In genomic region chr11:67577472-67577871, GRCm38 (mm10) we compare ENCODE assay signal across 21 mouse cellular contexts.
DNase-seq lines count a peak whose midpoint lies in the region; ATAC-seq and TF ChIP-seq lines count a peak whose summit lies in the region.
"Had no signal": no experiment of that assay in that cellular context is flagged by ENCODE, and none has a peak within 500 bp of the region (broad histone marks: within the 10 kb centered on the region; RNA-seq: fewer than 3 reads in every experiment).

No protein-coding gene starts in this region.

- H3K27me3 ChIP-seq in heart, embryonic 16.5 days (ENCODE audit: control insufficient read depth, insufficient read depth, low read length), result no peaks in the 10 kb centered on the region
- H3K27me3 ChIP-seq: embryonic facial prominence, embryonic 12.5 days; forebrain, embryonic 12.5 days; hindbrain, embryonic 13.5 days; midbrain, embryonic 13.5 days had no signal

- H3K9ac ChIP-seq in heart, embryonic 16.5 days (ENCODE audit: low read length), result no peak overlapping the region
- H3K9ac ChIP-seq: embryonic facial prominence, embryonic 12.5 days; forebrain, embryonic 12.5 days; hindbrain, embryonic 13.5 days; liver, postnatal 0 days; midbrain, embryonic 13.5 days had no signal

- WGBS in heart, embryonic 16.5 days, result 70% methylated on average over 5 of the region's 5 CpGs
- WGBS in macrophage (ENCODE audit: missing documents), result 75% methylated on average over 5 of the region's 5 CpGs

- H3K36me3 ChIP-seq in heart, embryonic 16.5 days (ENCODE audit: control insufficient read depth, insufficient read depth), result no peaks in the 10 kb centered on the region
- H3K36me3 ChIP-seq in macrophage (ENCODE audit: inconsistent target), result no peaks in the 10 kb centered on the region
- H3K36me3 ChIP-seq: embryonic facial prominence, embryonic 12.5 days; forebrain, embryonic 12.5 days; hindbrain, embryonic 13.5 days; midbrain, embryonic 13.5 days had no signal

- intact Hi-C loops in gastrocnemius, adult 2 months (cut with DNase I), result no loop called here
- intact Hi-C loops in heart, postnatal 36 days (cut with DNase I), result no loop called here
- intact Hi-C loops in left cerebral cortex, adult 2 months (cut with DNase I), result no loop called here
- intact Hi-C loops in left cerebral cortex, postnatal 4 days (cut with DNase I), result loop anchor here (5.0 kb wide), 1 partner anchor 105 kb away; no protein-coding TSS in a partner anchor

- no peak for TF ChIP-seq CTCF in gastrocnemius, adult 2 months (IDR thresholded peaks at IDR 0.05)
- no peak for TF ChIP-seq CTCF in left cerebral cortex, adult 2 months (IDR thresholded peaks at IDR 0.05)

- peaks cover 9% of the 10 kb centered on the region for H3K79me2 ChIP-seq in macrophage (ENCODE audit: inconsistent target)

- ATAC-seq in heart, embryonic 16.5 days (replicated peaks; ENCODE audit: extremely low read depth, insufficient read depth, low FRiP score), result no peak
- ATAC-seq: inflammation-experienced regulatory T-cells, adult 6 months; liver, postnatal 0 days; midbrain, embryonic 13.5 days had no signal

- no peaks in the 10 kb centered on the region for H3K9me3 ChIP-seq in heart, embryonic 16.5 days (replicated peaks; ENCODE audit: control insufficient read depth, low read length)
- H3K9me3 ChIP-seq: embryonic facial prominence, embryonic 12.5 days; forebrain, embryonic 12.5 days; hindbrain, embryonic 13.5 days; midbrain, embryonic 13.5 days had no signal

- no peak for DNase-seq in gastrocnemius, adult 2 months
- no peak for DNase-seq in gastrocnemius, postnatal 25 days
- DNase-seq in heart, postnatal 36 days, result no peak
- DNase-seq in left cerebral cortex, adult 2 months (ENCODE audit: extremely low spot score in 1 of 2, low spot score in 2 of 2), result no peak
- no peak for DNase-seq in left cerebral cortex, postnatal 4 days
- no peak for DNase-seq in right cerebral cortex, postnatal 36 days (ENCODE audit: low spot score in 2 of 2)
- DNase-seq: adrenal gland, adult 2 months; cerebellum, adult 18-20 months; cerebellum, postnatal 14 days; kidney, adult 18-20 months; liver, postnatal 0 days; lung, postnatal 10 days had no signal

- H3K4me1 ChIP-seq in heart, embryonic 16.5 days (ENCODE audit: control insufficient read depth, insufficient read depth, low read length), result 0 out of 2 replicates have a peak, but pooled peaks cover 7% of the 10 kb centered on the region
- H3K4me1 ChIP-seq: hindbrain, embryonic 13.5 days; midbrain, embryonic 13.5 days had no signal

- no peak overlapping the region for H3K4me2 ChIP-seq in heart, embryonic 16.5 days (ENCODE audit: low read depth, low read length)
- H3K4me2 ChIP-seq: embryonic facial prominence, embryonic 12.5 days; forebrain, embryonic 12.5 days; hindbrain, embryonic 13.5 days; liver, embryonic 11.5 days; midbrain, embryonic 13.5 days had no signal

- H3K4me3 ChIP-seq in gastrocnemius, adult 2 months, result no peak overlapping the region
- H3K4me3 ChIP-seq in heart, embryonic 16.5 days (ENCODE audit: low read length), result no peak overlapping the region
- no peak overlapping the region for H3K4me3 ChIP-seq in left cerebral cortex, adult 2 months
- no peak overlapping the region for H3K4me3 ChIP-seq in macrophage (ENCODE audit: inconsistent target)
- H3K4me3 ChIP-seq: embryonic facial prominence, embryonic 12.5 days; erythroblast, embryonic 14.5 days; forebrain, embryonic 12.5 days; hindbrain, embryonic 13.5 days; midbrain, embryonic 13.5 days had no signal

- peak overlapping the region; percentile 66 for H3K27ac ChIP-seq in gastrocnemius, adult 2 months
- peak overlapping the region; percentile 25; the same call in 1 of the 2 replicates for H3K27ac ChIP-seq in heart, embryonic 16.5 days (ENCODE audit: low read length)
- H3K27ac ChIP-seq in left cerebral cortex, adult 2 months, result 0 out of 2 replicates have a peak overlapping the region, but pooled peaks have one; percentile 28
- peak overlapping the region; percentile 96 for H3K27ac ChIP-seq in macrophage
- H3K27ac ChIP-seq: embryonic facial prominence, embryonic 12.5 days; forebrain, embryonic 12.5 days; hindbrain, embryonic 13.5 days; midbrain, embryonic 13.5 days had no signal

Comparison
In these comparisons a context has a peak if more than half of its experiments do, and no peak if none do; other contexts are left out.
1. H3K27ac ChIP-seq: peak in every context shown above with its lines; median percentile 96 in macrophage; 66 in gastrocnemius, adult 2 months; 28 in left cerebral cortex, adult 2 months; 25 in heart, embryonic 16.5 days.